8 mouse cellular contexts compared by ENCODE assay signal in genomic region chr1:87854411-87854810, GRCm38 (mm10). TPM values are rescaled to one million over a fixed set of nuclear protein-coding genes. Genes with fewer than 3 reads are reported as not detected.
DNase-seq lines count a peak whose midpoint lies in the region; ATAC-seq and TF ChIP-seq lines count a peak whose summit lies in the region.

No protein-coding gene starts in this region.

- H3K36me3 ChIP-seq in embryonic facial prominence, embryonic 11.5 days (replicated peaks; ENCODE audit: control insufficient read depth, insufficient read depth, low read depth, low read length): no peaks in the 10 kb centered on the region
- no peaks in the 10 kb centered on the region for H3K36me3 ChIP-seq in intestine, embryonic 14.5 days (ENCODE audit: control insufficient read depth, insufficient read depth, low read length)
- H3K36me3 ChIP-seq in neural tube, embryonic 12.5 days: no peaks in the 10 kb centered on the region

- no peak for ATAC-seq in embryonic facial prominence, embryonic 11.5 days (replicated peaks; ENCODE audit: insufficient number of reproducible peaks, low FRiP score, low TSS enrichment, low read depth)
- ATAC-seq in intestine, embryonic 14.5 days (replicated peaks; ENCODE audit: low FRiP score, low TSS enrichment, low read depth): no peak
- no peak for ATAC-seq in neural tube, embryonic 12.5 days (ENCODE audit: low FRiP score, low read depth)
- no peak for ATAC-seq in erythroid progenitor cell, adult 5-6 weeks (replicated peaks; ENCODE audit: low FRiP score, poor library complexity, severe bottlenecking)

- H3K27ac ChIP-seq in left cerebral cortex, adult 2 months: peak overlapping the region; percentile 84
- H3K27ac ChIP-seq in embryonic facial prominence, embryonic 11.5 days (replicated peaks; ENCODE audit: low read depth, low read length): no peak overlapping the region
- no peak overlapping the region for H3K27ac ChIP-seq in intestine, embryonic 14.5 days (ENCODE audit: low read depth)
- H3K27ac ChIP-seq in neural tube, embryonic 12.5 days: no peak overlapping the region

- 39% methylated on average over 6 of the region's 6 CpGs for WGBS in embryonic facial prominence, embryonic 11.5 days
- 22% methylated on average over 6 of the region's 6 CpGs for WGBS in intestine, embryonic 14.5 days
- 14% methylated on average over 6 of the region's 6 CpGs for WGBS in neural tube, embryonic 12.5 days

- peak overlapping the region; percentile 97 for H3K9ac ChIP-seq in embryonic facial prominence, embryonic 11.5 days (replicated peaks; ENCODE audit: low read length)
- peak overlapping the region; percentile 89 for H3K9ac ChIP-seq in intestine, embryonic 14.5 days (ENCODE audit: low read length)
- peak overlapping the region; percentile 98; the same call in 1 of the 2 replicates for H3K9ac ChIP-seq in neural tube, embryonic 12.5 days

- TF ChIP-seq CTCF in left cerebral cortex, adult 2 months (IDR thresholded peaks at IDR 0.05): no peak

- H3K4me3 ChIP-seq in left cerebral cortex, adult 2 months: peak overlapping the region; percentile 91
- peak overlapping the region; percentile 97 for H3K4me3 ChIP-seq in embryonic facial prominence, embryonic 11.5 days (ENCODE audit: low read depth, low read length)
- peak overlapping the region; percentile 77 for H3K4me3 ChIP-seq in intestine, embryonic 14.5 days (ENCODE audit: low read depth, low read length)
- H3K4me3 ChIP-seq in neural tube, embryonic 12.5 days: peak overlapping the region; percentile 97

- no peaks in the 10 kb centered on the region for H3K9me3 ChIP-seq in embryonic facial prominence, embryonic 11.5 days (replicated peaks; ENCODE audit: control insufficient read depth, low read length)
- H3K9me3 ChIP-seq in intestine, embryonic 14.5 days (ENCODE audit: control insufficient read depth, low read length): no peaks in the 10 kb centered on the region
- H3K9me3 ChIP-seq in neural tube, embryonic 12.5 days: no peaks in the 10 kb centered on the region

- peak overlapping the region; percentile 83 for H3K4me2 ChIP-seq in embryonic facial prominence, embryonic 11.5 days (ENCODE audit: low read depth, low read length)
- peak overlapping the region; percentile 94 for H3K4me2 ChIP-seq in intestine, embryonic 14.5 days (ENCODE audit: low read length)
- peak overlapping the region; percentile 93 for H3K4me2 ChIP-seq in neural tube, embryonic 12.5 days (replicated peaks)

- intact Hi-C loops in left cerebral cortex, adult 2 months (cut with DNase I): loop anchor here (2.0 kb wide), 1 partner anchor 58 kb away; no protein-coding TSS in a partner anchor
- intact Hi-C loops in left cerebral cortex, postnatal 4 days (cut with DNase I): no loop called here

- no peaks in the 10 kb centered on the region for H3K27me3 ChIP-seq in embryonic facial prominence, embryonic 11.5 days (ENCODE audit: control insufficient read depth, insufficient read depth, low read length)
- no peaks in the 10 kb centered on the region for H3K27me3 ChIP-seq in intestine, embryonic 14.5 days (replicated peaks; ENCODE audit: control insufficient read depth, insufficient read depth, low read length)
- H3K27me3 ChIP-seq in neural tube, embryonic 12.5 days (replicated peaks): no peaks in the 10 kb centered on the region

- peaks cover 10% of the 10 kb centered on the region; the same call in 1 of the 2 replicates for H3K4me1 ChIP-seq in embryonic facial prominence, embryonic 11.5 days (ENCODE audit: control insufficient read depth, insufficient read depth, low read length)
- peaks cover 25% of the 10 kb centered on the region for H3K4me1 ChIP-seq in intestine, embryonic 14.5 days (replicated peaks; ENCODE audit: control insufficient read depth, insufficient read depth, low read length)
- H3K4me1 ChIP-seq in neural tube, embryonic 12.5 days: peaks cover 15% of the 10 kb centered on the region

- DNase-seq in left cerebral cortex, adult 2 months (ENCODE audit: extremely low spot score in 1 of 2, low spot score in 2 of 2): no peak
- no peak for DNase-seq in left cerebral cortex, adult 18-20 months (ENCODE audit: low spot score in 2 of 2)
- no peak for DNase-seq in embryonic facial prominence, embryonic 11.5 days (ENCODE audit: low spot score)
- DNase-seq in intestine, embryonic 14.5 days (ENCODE audit: low spot score): no peak
- no peak for DNase-seq in ovary, postnatal 14 days (ENCODE audit: low spot score)
- no peak for DNase-seq in left cerebral cortex, postnatal 4 days

RNA-seq across cellular contexts. Expression of gene Dgkd, which starts 1.3 kb away (rescaled TPM):
- total RNA-seq in left cerebral cortex, adult 2 months (2021): 100 to 1,000 TPM in 1 of 2 experiments, 10 to 100 TPM in 1; 95.3 to 106 TPM
- total RNA-seq in left cerebral cortex, adult 18-20 months (2021): 10 to 100 TPM; 96.9 to 97.1 TPM
- polyA plus RNA-seq in embryonic facial prominence, embryonic 11.5 days (2014; fragmentation: Nextera tagmentation; extraction: Ambion mirVana): 30.6 and 33.5 TPM in 2 replicates
- 38.4 and 38.6 TPM in 2 replicates for polyA plus RNA-seq in intestine, embryonic 14.5 days (2014; fragmentation: Nextera tagmentation; extraction: Ambion mirVana)
- 36.4 and 36.6 TPM in 2 replicates for polyA plus RNA-seq in neural tube, embryonic 12.5 days (2016; fragmentation: Nextera tagmentation; extraction: Ambion mirVana)
- total RNA-seq in erythroid progenitor cell, adult 5-6 weeks (2015; ENCODE audit: low replicate concordance): 23.1 and 29.3 TPM in 2 replicates
- total RNA-seq in erythroid progenitor cell, adult 5-6 weeks (2017; ENCODE audit: low replicate concordance): 19.3 and 24.0 TPM in 2 replicates
- 100 to 1,000 TPM; 132 to 138 TPM for total RNA-seq in left cerebral cortex, postnatal 4 days (2021)

RNA-seq across cellular contexts. Expression of gene Sag, which starts 50.9 kb away (rescaled TPM):
- 1 to 10 TPM; 2.2 to 3.3 TPM for total RNA-seq in left cerebral cortex, adult 2 months (2021)
- 1 to 10 TPM; 2.7 to 3.0 TPM for total RNA-seq in left cerebral cortex, adult 18-20 months (2021)
- polyA plus RNA-seq in embryonic facial prominence, embryonic 11.5 days (2014; fragmentation: Nextera tagmentation; extraction: Ambion mirVana): 2.0 and 2.3 TPM in 2 replicates
- 1.8 and 2.0 TPM in 2 replicates for polyA plus RNA-seq in intestine, embryonic 14.5 days (2014; fragmentation: Nextera tagmentation; extraction: Ambion mirVana)
- polyA plus RNA-seq in neural tube, embryonic 12.5 days (2016; fragmentation: Nextera tagmentation; extraction: Ambion mirVana): 2.2 and 2.8 TPM in 2 replicates
- 0.36 and 1.7 TPM in 2 replicates for total RNA-seq in erythroid progenitor cell, adult 5-6 weeks (2015; ENCODE audit: low replicate concordance)
- total RNA-seq in erythroid progenitor cell, adult 5-6 weeks (2017; ENCODE audit: low replicate concordance): not detected in 2 replicates
- total RNA-seq in left cerebral cortex, postnatal 4 days (2021): 1 to 10 TPM; 1.1 to 2.0 TPM
